Mouse (Mus musculus): Measurements from ENCODE around the gene Gm21954.

The Gm21954 gene

GRCm38 (mm10) chr3:55418845-55419244, 53.2 kb downstream of the Gm21954 start:
- no peak for DNase-seq (ENCODE audit: low read depth)

- DNase-seq (ENCODE audit: low read depth): no peak
Observed at GRCm38 (mm10) chr3:55415527-55415950, 56.5 kb downstream of the Gm21954 start.

Data from c-Kit-positive CD71-positive TER-119-negative erythroid progenitor cells, embryonic 14.5 days (primary cell).